15 mouse cellular contexts compared by ENCODE assay signal in genomic region chr5:36725861-36726260, GRCm38 (mm10). TPM values are rescaled to one million over a fixed set of nuclear protein-coding genes. Genes with fewer than 3 reads are reported as not detected.
DNase-seq lines count a peak whose midpoint lies in the region; ATAC-seq and TF ChIP-seq lines count a peak whose summit lies in the region.
"Had no signal": no experiment of that assay in that cellular context is flagged by ENCODE, and none has a peak within 500 bp of the region (broad histone marks: within the 10 kb centered on the region; RNA-seq: fewer than 3 reads in every experiment).

No protein-coding gene starts in this region.

- ATAC-seq in hindbrain, embryonic 14.5 days (ENCODE audit: low FRiP score) = no peak
- no peak for ATAC-seq in intestine, embryonic 16.5 days
- no peak for ATAC-seq in forebrain, embryonic 15.5 days (replicated peaks)
- no peak for ATAC-seq in hindbrain, embryonic 13.5 days (ENCODE audit: low FRiP score)

- no peaks in the 10 kb centered on the region for H3K36me3 ChIP-seq in hindbrain, embryonic 10.5 days
- H3K36me3 ChIP-seq in hindbrain, embryonic 14.5 days (replicated peaks; ENCODE audit: control insufficient read depth, insufficient read depth) = no peaks in the 10 kb centered on the region
- H3K36me3 ChIP-seq in intestine, embryonic 16.5 days (ENCODE audit: control insufficient read depth, insufficient read depth, low read length) = no peaks in the 10 kb centered on the region
- no peaks in the 10 kb centered on the region for H3K36me3 ChIP-seq in small intestine, adult 2 months (ENCODE audit: control insufficient read depth, insufficient read depth, low read length)
- no peaks in the 10 kb centered on the region for H3K36me3 ChIP-seq in forebrain, embryonic 15.5 days
- H3K36me3 ChIP-seq in hindbrain, embryonic 13.5 days = no peaks in the 10 kb centered on the region
- H3K36me3 ChIP-seq: heart, embryonic 15.5 days; lung, embryonic 15.5 days; midbrain, embryonic 12.5 days had no signal

- no peak for DNase-seq in hindbrain, embryonic 10.5 days (ENCODE audit: low spot score)
- no peak for DNase-seq in hindbrain, embryonic 14.5 days (ENCODE audit: low spot score)
- peak; percentile 33 for DNase-seq in kidney, postnatal 14 days
- no peak for DNase-seq in spleen, postnatal 14 days (ENCODE audit: low spot score in 2 of 2)
- DNase-seq: cerebellum, adult 11 months; gastrocnemius, postnatal 25 days; spleen, adult 18-20 months; thymus, postnatal 36 days had no signal

- no peak for TF ChIP-seq CTCF in small intestine, adult 2 months (IDR thresholded peaks at IDR 0.05; ENCODE audit: extremely low read depth, insufficient read length, insufficient replicate concordance, low read depth, low read length)

- no peaks in the 10 kb centered on the region for H3K27me3 ChIP-seq in hindbrain, embryonic 10.5 days (ENCODE audit: insufficient read depth, poor library complexity, severe bottlenecking)
- H3K27me3 ChIP-seq in hindbrain, embryonic 14.5 days (ENCODE audit: control insufficient read depth, insufficient read depth, low read length) = no peaks in the 10 kb centered on the region
- H3K27me3 ChIP-seq in intestine, embryonic 16.5 days (replicated peaks; ENCODE audit: control insufficient read depth, insufficient read depth, low read length) = no peaks in the 10 kb centered on the region
- H3K27me3 ChIP-seq in small intestine, adult 2 months (ENCODE audit: control insufficient read depth, insufficient read depth, low read length) = no peaks in the 10 kb centered on the region
- H3K27me3 ChIP-seq in forebrain, embryonic 15.5 days = no peaks in the 10 kb centered on the region
- H3K27me3 ChIP-seq in hindbrain, embryonic 13.5 days = no peaks in the 10 kb centered on the region
- H3K27me3 ChIP-seq: heart, embryonic 15.5 days; midbrain, embryonic 12.5 days had no signal

- no peak overlapping the region for H3K4me3 ChIP-seq in hindbrain, embryonic 10.5 days
- H3K4me3 ChIP-seq in hindbrain, embryonic 14.5 days (replicated peaks; ENCODE audit: low read length) = no peak overlapping the region
- no peak overlapping the region for H3K4me3 ChIP-seq in intestine, embryonic 16.5 days (ENCODE audit: low read length)
- peak overlapping the region; percentile 27; the same call in 1 of the 2 replicates for H3K4me3 ChIP-seq in small intestine, adult 2 months (ENCODE audit: low read depth, low read length)
- H3K4me3 ChIP-seq in forebrain, embryonic 15.5 days = no peak overlapping the region
- no peak overlapping the region for H3K4me3 ChIP-seq in hindbrain, embryonic 13.5 days
- H3K4me3 ChIP-seq: heart, embryonic 15.5 days; lung, embryonic 15.5 days; midbrain, embryonic 12.5 days had no signal

- H3K4me2 ChIP-seq in hindbrain, embryonic 14.5 days (replicated peaks) = no peak overlapping the region
- H3K4me2 ChIP-seq in intestine, embryonic 16.5 days (ENCODE audit: low read depth, low read length) = peak overlapping the region; percentile 26
- no peak overlapping the region for H3K4me2 ChIP-seq in forebrain, embryonic 15.5 days (replicated peaks)
- H3K4me2 ChIP-seq in hindbrain, embryonic 13.5 days = no peak overlapping the region
- H3K4me2 ChIP-seq: heart, embryonic 15.5 days; lung, embryonic 15.5 days; midbrain, embryonic 12.5 days had no signal

- H3K4me1 ChIP-seq in hindbrain, embryonic 10.5 days (replicated peaks) = peaks cover 33% of the 10 kb centered on the region; the same call in 1 of the 2 replicates
- no peaks in the 10 kb centered on the region for H3K4me1 ChIP-seq in hindbrain, embryonic 14.5 days (replicated peaks; ENCODE audit: control insufficient read depth, insufficient read depth, low read length)
- H3K4me1 ChIP-seq in intestine, embryonic 16.5 days (ENCODE audit: control insufficient read depth, insufficient read depth, low read length) = peaks cover 24% of the 10 kb centered on the region
- H3K4me1 ChIP-seq in small intestine, adult 2 months (ENCODE audit: control insufficient read depth, insufficient read depth, insufficient read length, low read length) = peaks cover 65% of the 10 kb centered on the region
- H3K4me1 ChIP-seq in forebrain, embryonic 15.5 days = no peaks in the 10 kb centered on the region
- H3K4me1 ChIP-seq in hindbrain, embryonic 13.5 days (replicated peaks) = no peaks in the 10 kb centered on the region
- H3K4me1 ChIP-seq: lung, embryonic 15.5 days; midbrain, embryonic 12.5 days had no signal

- H3K9ac ChIP-seq in hindbrain, embryonic 14.5 days = no peak overlapping the region
- H3K9ac ChIP-seq in intestine, embryonic 16.5 days (ENCODE audit: low read depth, low read length) = no peak overlapping the region
- no peak overlapping the region for H3K9ac ChIP-seq in forebrain, embryonic 15.5 days (replicated peaks)
- no peak overlapping the region for H3K9ac ChIP-seq in hindbrain, embryonic 13.5 days
- H3K9ac ChIP-seq: heart, embryonic 15.5 days; lung, embryonic 15.5 days; midbrain, embryonic 12.5 days had no signal

- TF ChIP-seq POLR2A in small intestine, adult 2 months (IDR thresholded peaks at IDR 0.05; ENCODE audit: low read depth, low read length) = no peak

- WGBS in hindbrain, embryonic 10.5 days = 71% methylated on average over 12 of the region's 12 CpGs
- WGBS in hindbrain, embryonic 14.5 days = 65% methylated on average over 12 of the region's 12 CpGs
- 50% methylated on average over 12 of the region's 12 CpGs for WGBS in intestine, embryonic 16.5 days
- 58% methylated on average over 12 of the region's 12 CpGs for WGBS in small intestine, adult 2 months
- WGBS in forebrain, embryonic 15.5 days = 71% methylated on average over 12 of the region's 12 CpGs
- WGBS in hindbrain, embryonic 13.5 days = 70% methylated on average over 12 of the region's 12 CpGs

- H3K27ac ChIP-seq in hindbrain, embryonic 10.5 days = 0 out of 2 replicates have a peak overlapping the region, but pooled peaks have one; percentile 13
- H3K27ac ChIP-seq in hindbrain, embryonic 14.5 days = no peak overlapping the region
- peak overlapping the region; percentile 55 for H3K27ac ChIP-seq in intestine, embryonic 16.5 days (ENCODE audit: low read length)
- H3K27ac ChIP-seq in small intestine, adult 2 months (ENCODE audit: insufficient read depth, low read depth, low read length) = peak overlapping the region; percentile 86
- H3K27ac ChIP-seq in forebrain, embryonic 15.5 days (replicated peaks) = no peak overlapping the region
- H3K27ac ChIP-seq in hindbrain, embryonic 13.5 days = no peak overlapping the region
- H3K27ac ChIP-seq: heart, embryonic 15.5 days; lung, embryonic 15.5 days; midbrain, embryonic 12.5 days had no signal

- H3K9me3 ChIP-seq in hindbrain, embryonic 10.5 days = no peaks in the 10 kb centered on the region
- no peaks in the 10 kb centered on the region for H3K9me3 ChIP-seq in hindbrain, embryonic 14.5 days (ENCODE audit: control insufficient read depth, low read length)
- no peaks in the 10 kb centered on the region for H3K9me3 ChIP-seq in intestine, embryonic 16.5 days (ENCODE audit: control insufficient read depth, low read length)
- no peaks in the 10 kb centered on the region for H3K9me3 ChIP-seq in forebrain, embryonic 15.5 days
- H3K9me3 ChIP-seq in hindbrain, embryonic 13.5 days = no peaks in the 10 kb centered on the region
- H3K9me3 ChIP-seq: heart, embryonic 15.5 days; lung, embryonic 15.5 days; midbrain, embryonic 12.5 days had no signal

RNA-seq across cellular contexts. Expression of gene Bloc1s4, which starts 22.6 kb away (rescaled TPM):
- polyA plus RNA-seq in hindbrain, embryonic 10.5 days (2016; fragmentation: Nextera tagmentation; extraction: Ambion mirVana) = 23.1 and 23.5 TPM in 2 replicates
- 26.0 and 26.1 TPM in 2 replicates for polyA plus RNA-seq in hindbrain, embryonic 14.5 days (2014; fragmentation: Nextera tagmentation; extraction: Ambion mirVana)
- 16.5 and 19.7 TPM in 2 replicates for polyA plus RNA-seq in intestine, embryonic 16.5 days (2015; fragmentation: Nextera tagmentation; extraction: Ambion mirVana)
- 30.4 and 31.0 TPM in 2 replicates for polyA plus RNA-seq in small intestine, adult 2 months (2012; rRNA removed)
- polyA plus RNA-seq in forebrain, embryonic 15.5 days (2015; fragmentation: Nextera tagmentation; extraction: Ambion mirVana) = 30.4 and 32.6 TPM in 2 replicates
- 25.2 and 27.1 TPM in 2 replicates for polyA plus RNA-seq in hindbrain, embryonic 13.5 days (2015; fragmentation: Nextera tagmentation; extraction: Ambion mirVana)

RNA-seq across cellular contexts. Expression of gene D5Ertd579e, which starts 30.0 kb away (rescaled TPM):
- 25.9 and 28.2 TPM in 2 replicates for polyA plus RNA-seq in hindbrain, embryonic 10.5 days (2016; fragmentation: Nextera tagmentation; extraction: Ambion mirVana)
- 45.3 and 47.0 TPM in 2 replicates for polyA plus RNA-seq in hindbrain, embryonic 14.5 days (2014; fragmentation: Nextera tagmentation; extraction: Ambion mirVana)
- 14.0 and 14.2 TPM in 2 replicates for polyA plus RNA-seq in intestine, embryonic 16.5 days (2015; fragmentation: Nextera tagmentation; extraction: Ambion mirVana)
- 14.4 and 27.4 TPM in 2 replicates for polyA plus RNA-seq in small intestine, adult 2 months (2012; rRNA removed)
- 34.5 and 35.1 TPM in 2 replicates for polyA plus RNA-seq in forebrain, embryonic 15.5 days (2015; fragmentation: Nextera tagmentation; extraction: Ambion mirVana)
- polyA plus RNA-seq in hindbrain, embryonic 13.5 days (2015; fragmentation: Nextera tagmentation; extraction: Ambion mirVana) = 33.6 and 34.6 TPM in 2 replicates

Comparison
In these comparisons a context has a peak if more than half of its experiments do, and no peak if none do; other contexts are left out.
1. H3K27ac ChIP-seq: peak in hindbrain, embryonic 10.5 days (single experiment), intestine, embryonic 16.5 days (single experiment) and small intestine, adult 2 months (single experiment); none in hindbrain, embryonic 14.5 days (single experiment), forebrain, embryonic 15.5 days (single experiment) and hindbrain, embryonic 13.5 days (single experiment).